Mouse (Mus musculus) heart, embryonic 13.5 days (tissue): ENCODE measurements around the gene Mapk8ip3. TPM values are rescaled to one million over a fixed set of nuclear protein-coding genes. Genes with fewer than 3 reads are reported as not detected.

Experiments
- ATAC-seq: fragments of 200-750 bp; cut with Nextera tagmentation; 2 replicates; pipeline ENCODE4 v1.8.0; 2017; ENCODE audit warnings: moderate TSS enrichment; ENCODE audit not compliant: insufficient number of reproducible peaks, low FRiP score, low TSS enrichment; ENCODE audit errors: extremely low read depth
- H3K27ac ChIP-seq: fragments of 300-500 bp; sonication (generic); replicated peaks from 2 replicates; pipeline ENCODE4 v1.5.1; 2015; ENCODE audit warnings: moderate library complexity, mild to moderate bottlenecking, inconsistent platforms
- H3K27me3 ChIP-seq: fragments of 300-500 bp; sonication (generic); replicated peaks from 2 replicates; pipeline ENCODE4 v1.6.1; 2015; ENCODE audit warnings: mild to moderate bottlenecking, inconsistent platforms
- H3K36me3 ChIP-seq: fragments of 300-500 bp; sonication (generic); 2 replicates; pipeline ENCODE4 v1.6.1; 2015; ENCODE audit warnings: mild to moderate bottlenecking, inconsistent platforms
- H3K4me1 ChIP-seq: fragments of 300-500 bp; sonication (generic); 2 replicates; pipeline ENCODE4 v1.6.1; 2015; ENCODE audit warnings: inconsistent platforms
- H3K4me2 ChIP-seq: fragments of 300-500 bp; sonication (generic); 2 replicates; pipeline ENCODE4 v1.6.1; 2015; ENCODE audit warnings: inconsistent platforms, mild to moderate bottlenecking, moderate library complexity
- H3K4me3 ChIP-seq: fragments of 300-500 bp; sonication (generic); 2 replicates; pipeline ENCODE4 v1.5.1; 2015; ENCODE audit warnings: moderate library complexity, mild to moderate bottlenecking, inconsistent platforms
- H3K9ac ChIP-seq: fragments of 300-500 bp; sonication (generic); 2 replicates; pipeline ENCODE4 v1.6.1; 2015; ENCODE audit warnings: inconsistent platforms, mild to moderate bottlenecking, moderate library complexity
- H3K9me3 ChIP-seq: fragments of 300-500 bp; sonication (generic); 2 replicates; pipeline ENCODE4 v1.6.1; 2016; ENCODE audit warnings: inconsistent platforms
- WGBS: fragments of 180-500 bp; shearing (Covaris S2); methylation state at CpG from one replicate; pipeline ENCODE4 v1.1.7; 2015; ENCODE audit warnings: mixed read lengths; 5-methylcytosine and 5-hydroxymethylcytosine counted together
- polyA plus RNA-seq: library from polyadenylated mRNA; unstranded; fragments of >200 nt; fragmentation: Nextera tagmentation; extraction: Ambion mirVana; gene quantifications from 2 replicates; pipeline ENCODE4 v1.2.1, GENCODE M21; 2015

Mapk8ip3 gene
- polyA plus RNA-seq, 1 experiment from 2014 or later = 25.2 TPM

DNA sequence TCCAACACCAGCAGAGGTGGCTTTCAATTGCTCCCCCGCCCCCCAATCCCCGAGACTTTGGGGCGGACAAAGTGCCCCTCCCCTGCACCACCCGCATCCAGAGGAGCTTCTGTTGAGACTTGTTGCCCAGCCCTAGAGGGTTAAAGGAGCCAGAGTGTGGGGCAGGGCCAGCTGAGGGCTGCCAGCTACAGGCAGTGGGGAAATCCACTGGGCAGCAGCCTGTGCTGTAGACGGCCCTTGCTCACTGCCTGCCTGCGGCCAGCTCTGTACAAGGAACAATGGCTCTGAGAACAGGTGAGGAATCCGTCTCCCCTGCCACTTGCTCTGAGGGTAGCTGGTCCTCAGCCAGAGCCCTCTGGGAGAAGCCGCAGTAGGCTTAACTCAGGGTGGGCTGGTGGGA lies 58.2 kb downstream of the Mapk8ip3 start:
- ATAC-seq = no peak
- 70% methylated on average over 8 of the region's 8 CpGs for WGBS
- Histone ChIP-seq H3K4me2 (no peak overlapping the region), H3K36me3 (peaks cover 14% of the 10 kb centered on the region), H3K9me3 (no peaks in the 10 kb centered on the region), H3K27me3 (no peaks in the 10 kb centered on the region), H3K9ac (no peak overlapping the region), H3K27ac (no peak overlapping the region), H3K4me3 (no peak overlapping the region), H3K4me1 (0 out of 2 replicates have a peak, but pooled peaks cover 4% of the 10 kb centered on the region)

DNA sequence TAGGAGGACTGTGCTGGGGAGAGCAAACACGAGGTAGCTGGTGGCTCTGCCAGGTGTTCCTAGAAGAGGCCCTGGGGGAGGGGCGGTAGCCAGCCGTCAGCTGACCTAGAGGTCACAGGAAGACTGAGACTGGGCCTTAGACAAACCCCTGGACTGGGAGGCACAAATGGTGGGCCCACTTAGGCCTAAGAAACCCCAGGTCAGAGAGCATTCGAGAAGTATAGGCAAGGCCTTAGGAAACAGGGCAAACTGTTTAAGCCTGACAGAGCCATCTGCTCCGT lies 58.7 kb downstream of the Mapk8ip3 start:
- no peak overlapping the region for H3K27ac ChIP-seq
- no peaks in the 10 kb centered on the region for H3K9me3 ChIP-seq
- H3K4me2 ChIP-seq = no peak overlapping the region
- H3K4me1 ChIP-seq = 0 out of 2 replicates have a peak, but pooled peaks cover 4% of the 10 kb centered on the region
- ATAC-seq = no peak
- WGBS = 42% methylated on average over 5 of the region's 5 CpGs
- no peak overlapping the region for H3K4me3 ChIP-seq
- H3K27me3 ChIP-seq = no peaks in the 10 kb centered on the region
- H3K36me3 ChIP-seq = peaks cover 9% of the 10 kb centered on the region
- no peak overlapping the region for H3K9ac ChIP-seq

DNA sequence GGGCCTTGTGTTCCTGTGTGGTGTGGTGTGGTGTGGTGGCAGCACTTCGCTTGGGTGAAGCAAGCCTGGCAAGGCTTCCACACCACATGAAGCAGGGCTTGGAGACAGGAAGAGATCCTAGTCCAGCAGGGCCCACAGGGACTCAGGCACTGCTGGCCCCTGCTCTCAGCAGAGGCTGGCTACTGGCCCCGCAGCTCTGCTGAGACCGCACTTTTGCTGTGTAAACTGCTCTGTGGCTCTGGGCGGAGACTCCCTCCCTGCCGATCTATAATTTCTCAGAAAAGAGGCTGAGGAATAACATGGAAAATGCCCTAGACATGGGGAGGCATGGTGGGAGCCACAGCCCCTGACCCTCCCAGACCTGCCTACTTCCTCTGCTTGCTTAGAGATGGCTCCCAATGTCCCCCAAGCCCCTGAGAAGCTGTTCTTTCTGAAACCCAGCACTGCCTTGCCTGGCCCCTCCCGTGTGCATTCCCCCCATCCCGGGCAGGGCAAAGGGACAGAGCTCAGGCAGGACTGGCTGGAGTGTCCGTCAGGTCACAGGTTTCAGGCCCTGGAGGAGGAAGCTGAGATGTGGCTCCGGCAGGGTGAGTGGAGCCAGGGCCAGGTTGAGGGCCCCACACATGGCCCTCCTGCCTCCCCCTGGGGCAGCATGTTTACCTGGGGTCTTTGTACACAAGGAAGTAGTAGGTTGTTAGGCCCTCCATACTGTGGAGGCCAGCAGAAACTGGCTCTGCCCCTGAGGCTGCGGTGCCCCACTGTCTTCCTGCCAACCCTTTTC lies 59.3 kb downstream of the Mapk8ip3 start:
- no peak for ATAC-seq
- H3K9ac ChIP-seq = no peak overlapping the region
- WGBS = 57% methylated on average over 10 of the region's 10 CpGs
- H3K36me3 ChIP-seq = peaks cover 4% of the 10 kb centered on the region
- H3K4me1 ChIP-seq = 0 out of 2 replicates have a peak, but pooled peaks cover 4% of the 10 kb centered on the region
- no peak overlapping the region for H3K4me2 ChIP-seq
- no peak overlapping the region for H3K27ac ChIP-seq
- no peak overlapping the region for H3K4me3 ChIP-seq
- H3K27me3 ChIP-seq = no peaks in the 10 kb centered on the region
- no peaks in the 10 kb centered on the region for H3K9me3 ChIP-seq

DNA sequence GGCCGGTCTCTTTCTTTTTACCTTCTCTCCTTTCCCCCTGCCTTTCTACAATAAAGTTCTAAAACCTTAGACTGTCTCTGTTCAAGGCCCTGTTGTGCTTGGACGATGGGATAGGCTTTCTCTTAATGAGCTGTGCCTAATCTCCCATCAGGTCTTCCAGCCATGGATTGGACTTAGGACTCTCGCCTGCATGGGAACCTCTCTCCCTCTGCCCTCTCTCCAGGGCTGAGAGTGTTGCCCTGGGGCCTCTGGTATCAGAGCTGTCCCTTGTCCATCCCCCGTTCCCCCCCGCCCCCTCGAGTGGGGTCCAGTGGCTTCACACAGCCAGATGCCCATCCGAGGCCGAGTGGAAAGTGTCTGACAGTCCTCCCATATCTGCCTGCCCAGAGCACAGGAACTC lies 61.8 kb downstream of the Mapk8ip3 start:
- WGBS = 59% methylated on average over 8 of the region's 8 CpGs

DNA sequence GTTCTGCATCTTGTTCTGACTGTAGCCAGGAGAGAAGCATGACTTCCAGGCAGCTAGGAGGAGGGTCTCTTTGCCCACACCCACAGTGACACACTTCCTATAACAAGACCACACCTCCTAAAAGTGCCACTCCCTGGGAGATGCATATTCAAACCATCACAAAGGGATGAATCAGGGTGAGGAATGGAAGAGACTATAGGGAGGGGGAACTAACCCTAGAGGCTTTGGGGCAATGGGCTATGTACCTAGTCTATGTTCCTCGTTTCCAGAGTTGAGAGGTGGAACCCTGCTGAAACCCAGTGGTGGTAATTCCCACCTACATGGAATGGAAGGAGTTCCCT lies 62.4 kb downstream of the Mapk8ip3 start:
- WGBS = 48% methylated on average over 1 of the region's 1 CpGs
- H3K4me2 ChIP-seq = no peak overlapping the region
- H3K27ac ChIP-seq = no peak overlapping the region
- H3K9ac ChIP-seq = no peak overlapping the region
- ATAC-seq = no peak
- no peaks in the 10 kb centered on the region for H3K36me3 ChIP-seq
- no peak overlapping the region for H3K4me3 ChIP-seq
- H3K4me1 ChIP-seq = no peaks in the 10 kb centered on the region
- no peaks in the 10 kb centered on the region for H3K9me3 ChIP-seq
- H3K27me3 ChIP-seq = no peaks in the 10 kb centered on the region

More for the DNA sequence above, 61.8 kb downstream of the Mapk8ip3 start:
- no peaks in the 10 kb centered on the region for H3K36me3 ChIP-seq
- no peak overlapping the region for H3K9ac ChIP-seq
- H3K27ac ChIP-seq = no peak overlapping the region
- no peak for ATAC-seq
- H3K4me1 ChIP-seq = no peaks in the 10 kb centered on the region
- no peaks in the 10 kb centered on the region for H3K9me3 ChIP-seq
- no peak overlapping the region for H3K4me2 ChIP-seq
- H3K4me3 ChIP-seq = no peak overlapping the region
- H3K27me3 ChIP-seq = no peaks in the 10 kb centered on the region

DNA sequence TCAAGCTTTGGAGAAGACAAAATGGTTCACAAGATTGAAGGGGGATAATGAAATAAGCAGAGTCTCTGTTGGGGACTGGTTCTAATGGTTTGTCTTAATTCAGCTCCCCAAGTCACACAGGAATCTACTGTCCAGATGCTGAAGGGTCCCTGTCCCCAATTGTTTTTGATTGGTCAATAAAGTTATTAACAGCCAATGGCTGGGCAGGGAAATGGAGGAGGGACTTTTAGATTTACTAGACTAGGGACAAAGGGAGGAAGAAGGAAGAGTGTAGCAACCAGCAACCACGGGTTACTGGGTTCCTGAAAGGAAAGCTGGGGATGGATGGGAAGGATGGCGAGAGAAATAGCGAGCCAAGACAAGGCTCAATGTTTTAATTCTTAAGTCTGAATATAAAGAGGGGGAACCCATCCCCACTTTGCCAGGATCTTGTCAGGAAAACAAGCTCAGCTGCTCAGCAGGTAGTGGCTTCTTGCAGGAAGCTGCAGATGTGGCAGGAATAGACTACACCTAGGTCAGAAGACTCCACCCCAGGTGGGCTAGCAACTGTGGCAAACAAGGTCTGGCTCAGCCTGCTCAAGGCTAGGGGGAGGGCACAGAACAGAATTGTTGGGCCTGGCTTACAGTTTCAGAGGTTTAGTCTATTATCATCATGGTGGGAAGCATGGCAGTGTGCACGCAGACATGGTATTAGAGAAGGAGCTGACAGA lies 62.9 kb downstream of the Mapk8ip3 start:
- Histone ChIP-seq H3K4me3 (no peak overlapping the region), H3K27me3 (no peaks in the 10 kb centered on the region), H3K36me3 (no peaks in the 10 kb centered on the region), H3K4me1 (no peaks in the 10 kb centered on the region), H3K9ac (no peak overlapping the region), H3K4me2 (no peak overlapping the region), H3K27ac (no peak overlapping the region), H3K9me3 (no peaks in the 10 kb centered on the region)
- no peak for ATAC-seq
- 27% methylated on average over 4 of the region's 4 CpGs for WGBS

DNA sequence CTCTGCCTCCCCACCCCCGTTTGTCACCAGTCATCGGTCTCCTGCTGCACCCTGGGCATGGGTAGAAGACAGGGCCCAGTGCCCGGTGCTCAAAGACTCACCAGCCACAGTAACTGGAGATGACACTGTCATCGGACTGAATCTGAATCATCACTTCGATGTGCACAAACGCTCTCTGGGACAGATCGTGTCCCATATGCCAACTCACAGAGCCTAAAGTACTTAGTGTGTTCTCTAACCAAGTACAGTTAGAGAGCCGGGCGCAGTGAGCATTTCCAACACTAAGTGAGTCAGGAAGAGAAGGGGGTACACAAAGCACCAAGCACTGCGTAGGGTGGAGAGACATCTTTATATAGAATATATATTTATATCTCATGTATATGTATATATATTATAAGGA lies 68.9 kb downstream of the Mapk8ip3 start:
- H3K27me3 ChIP-seq = no peaks in the 10 kb centered on the region
- H3K4me3 ChIP-seq = no peak overlapping the region
- H3K9ac ChIP-seq = no peak overlapping the region
- no peaks in the 10 kb centered on the region for H3K4me1 ChIP-seq
- no peak overlapping the region for H3K4me2 ChIP-seq
- peaks cover 19% of the 10 kb centered on the region for H3K36me3 ChIP-seq
- ATAC-seq = no peak
- H3K9me3 ChIP-seq = no peaks in the 10 kb centered on the region
- H3K27ac ChIP-seq = no peak overlapping the region
- WGBS = 89% methylated on average over 10 of the region's 10 CpGs

DNA sequence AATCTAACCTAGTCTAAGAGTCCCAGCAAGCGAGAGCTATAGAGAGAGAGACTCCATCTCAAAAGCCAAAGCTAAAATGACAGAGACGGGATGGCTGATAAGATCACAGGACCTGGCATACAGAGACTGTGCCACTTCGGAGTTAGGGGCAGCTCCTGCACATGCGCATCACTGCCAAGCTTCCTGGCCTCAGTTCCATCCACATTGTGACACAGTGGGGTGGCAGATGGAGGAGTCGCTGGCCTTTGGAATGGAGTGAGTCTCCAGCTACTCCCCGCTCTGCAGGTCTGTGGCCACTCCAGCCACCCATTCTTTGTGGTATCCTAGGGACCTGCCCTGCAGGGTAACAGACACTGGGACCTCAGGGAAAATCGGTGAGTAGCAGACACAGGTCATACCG lies 71.0 kb downstream of the Mapk8ip3 start, which contains the start of gene Igfals:
Gene Igfals, plus strand, starts transcription at position 222 of the 400 bp plus-strand sequence.
- ATAC-seq = no peak
- Histone ChIP-seq H3K9ac (no peak within 1 kb of the TSS), H3K9me3 (no peaks in the 10 kb centered on the region), H3K4me2 (no peak within 1 kb of the TSS), H3K27me3 (no peaks in the 10 kb centered on the region), H3K4me3 (no peak within 1 kb of the TSS), H3K4me1 (no peaks in the 10 kb centered on the region), H3K36me3 (peaks cover 41% of the 10 kb centered on the region), H3K27ac (no peak within 1 kb of the TSS)
- WGBS = 82% methylated on average over 8 of the region's 8 CpGs

DNA sequence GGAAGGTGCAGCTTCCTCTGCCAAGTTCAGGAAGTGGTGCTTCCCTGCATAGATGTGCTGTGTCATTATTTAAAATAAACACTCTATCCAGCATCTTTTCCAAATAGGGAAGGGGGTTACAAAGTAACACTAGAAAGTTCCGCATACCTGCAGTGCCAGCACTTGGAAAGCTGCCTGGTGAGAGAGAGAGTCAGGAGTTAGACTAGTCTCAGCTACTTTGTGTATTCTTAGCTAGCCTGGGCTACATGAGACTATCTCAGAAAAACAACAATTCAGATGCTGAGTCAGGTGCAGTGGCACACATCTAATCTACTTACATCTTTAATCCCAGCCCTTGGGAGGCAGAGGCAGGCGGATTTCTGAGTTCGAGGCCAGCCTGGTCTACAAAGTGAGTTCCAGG lies 75.0 kb downstream of the Mapk8ip3 start:
- no peaks in the 10 kb centered on the region for H3K9me3 ChIP-seq
- H3K36me3 ChIP-seq = peaks cover 60% of the 10 kb centered on the region
- H3K27ac ChIP-seq = no peak overlapping the region

DNA sequence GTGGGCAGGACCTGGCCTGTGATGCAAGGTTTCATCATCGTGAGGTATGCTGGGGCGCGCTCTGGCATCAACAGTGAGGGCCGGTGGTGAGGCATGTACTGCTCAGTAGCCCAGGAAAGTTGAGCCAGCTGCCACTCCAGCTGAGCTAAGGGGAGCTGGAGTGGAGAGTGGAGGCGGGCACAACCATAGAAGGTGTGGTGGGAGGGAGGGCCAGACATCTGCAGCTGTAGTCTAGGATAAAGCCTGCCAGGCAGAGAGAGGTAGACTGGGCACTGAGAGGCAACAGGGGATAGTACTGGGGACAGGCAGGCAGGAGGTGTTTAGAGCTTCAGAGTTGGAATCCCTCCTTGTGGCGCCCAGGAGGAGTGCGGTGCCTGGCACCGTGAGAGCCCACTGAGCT lies 76.7 kb downstream of the Mapk8ip3 start:
- Histone ChIP-seq H3K4me3 (no peak overlapping the region), H3K27me3 (no peaks in the 10 kb centered on the region), H3K36me3 (peaks cover 52% of the 10 kb centered on the region), H3K4me1 (no peaks in the 10 kb centered on the region), H3K27ac (no peak overlapping the region), H3K9me3 (no peaks in the 10 kb centered on the region), H3K9ac (no peak overlapping the region), H3K4me2 (no peak overlapping the region)
- WGBS = 88% methylated on average over 8 of the region's 8 CpGs
- no peak for ATAC-seq

More for the DNA sequence above, 75.0 kb downstream of the Mapk8ip3 start:
- Histone ChIP-seq H3K4me3 (no peak overlapping the region), H3K4me1 (no peaks in the 10 kb centered on the region), H3K27me3 (no peaks in the 10 kb centered on the region), H3K9ac (no peak overlapping the region), H3K4me2 (no peak overlapping the region)
- 87% methylated on average over 3 of the region's 3 CpGs for WGBS
- ATAC-seq = no peak

DNA sequence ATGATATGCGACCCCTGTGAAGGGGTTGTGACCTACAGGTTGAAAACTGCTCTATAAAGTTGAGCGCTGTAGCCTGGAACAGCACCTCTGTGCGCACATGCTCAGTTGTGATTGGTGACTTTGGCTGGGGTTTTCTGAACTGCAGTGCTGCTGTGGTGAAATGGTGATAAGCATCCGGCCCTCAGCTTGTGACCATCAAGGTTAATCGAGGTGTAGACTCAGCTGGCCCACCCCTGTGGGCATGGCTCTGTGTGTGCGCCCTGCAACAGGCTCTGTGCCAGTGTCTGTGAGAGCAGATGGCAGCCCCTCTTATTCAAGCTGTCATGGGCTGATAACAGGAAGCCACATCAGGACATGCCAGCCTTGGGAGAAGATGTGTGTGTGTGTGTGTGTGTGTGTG lies 77.8 kb downstream of the Mapk8ip3 start:
- no peak for ATAC-seq
- 78% methylated on average over 6 of the region's 6 CpGs for WGBS
- peaks cover 58% of the 10 kb centered on the region for H3K36me3 ChIP-seq

More for the DNA sequence above, 77.8 kb downstream of the Mapk8ip3 start:
- H3K4me2 ChIP-seq = no peak overlapping the region
- H3K9ac ChIP-seq = no peak overlapping the region
- no peak overlapping the region for H3K4me3 ChIP-seq
- H3K27ac ChIP-seq = no peak overlapping the region
- no peaks in the 10 kb centered on the region for H3K27me3 ChIP-seq
- H3K4me1 ChIP-seq = no peaks in the 10 kb centered on the region
- H3K9me3 ChIP-seq = no peaks in the 10 kb centered on the region
